In genomic region chr4:130664414-130665029, GRCm38 (mm10) we compare ENCODE assay signal across 8 mouse cellular contexts. TPM values are rescaled to one million over a fixed set of nuclear protein-coding genes. Genes with fewer than 3 reads are reported as not detected.
DNase-seq lines count a peak whose midpoint lies in the region; ATAC-seq and TF ChIP-seq lines count a peak whose summit lies in the region.

No protein-coding gene starts in this region.

- peak overlapping the region; percentile 100 for H3K4me3 ChIP-seq in erythroblast, embryonic 14.5 days (replicated peaks)
- H3K4me3 ChIP-seq in testis, adult 2 months (ENCODE audit: control insufficient read depth, low read depth, low read length) = peak overlapping the region; percentile 84
- H3K4me3 ChIP-seq in limb, embryonic 15.5 days = peak overlapping the region; percentile 87
- peak overlapping the region; percentile 81 for H3K4me3 ChIP-seq in stomach, postnatal 0 days (ENCODE audit: low read depth, low read length)

- ATAC-seq in erythroblast, adult 5-6 weeks (replicated peaks; ENCODE audit: low FRiP score, poor library complexity, severe bottlenecking) = no peak
- ATAC-seq in limb, embryonic 15.5 days (ENCODE audit: insufficient number of reproducible peaks, low FRiP score, low TSS enrichment, low read depth) = no peak
- no peak for ATAC-seq in stomach, postnatal 0 days (ENCODE audit: low FRiP score, low TSS enrichment)

- no peak for DNase-seq in testis, postnatal 10 days (ENCODE audit: low spot score)
- DNase-seq in stomach, postnatal 0 days (ENCODE audit: low spot score) = no peak
- DNase-seq in urinary bladder, postnatal 25 days (ENCODE audit: low spot score) = no peak
- no peak for DNase-seq in cerebellum, postnatal 36 days

- H3K4me1 ChIP-seq in erythroblast, embryonic 14.5 days (ENCODE audit: control insufficient read depth) = peaks cover 75% of the 10 kb centered on the region
- peaks cover 5% of the 10 kb centered on the region for H3K4me1 ChIP-seq in testis, adult 2 months (ENCODE audit: control insufficient read depth, insufficient read depth, low read length)
- peaks cover 20% of the 10 kb centered on the region for H3K4me1 ChIP-seq in limb, embryonic 15.5 days
- 0 out of 2 replicates have a peak, but pooled peaks cover 5% of the 10 kb centered on the region for H3K4me1 ChIP-seq in stomach, postnatal 0 days (replicated peaks; ENCODE audit: control insufficient read depth, insufficient read depth)

- no peaks in the 10 kb centered on the region for H3K9me3 ChIP-seq in erythroblast, embryonic 14.5 days (ENCODE audit: control insufficient read depth, low read length)
- no peaks in the 10 kb centered on the region for H3K9me3 ChIP-seq in limb, embryonic 15.5 days
- H3K9me3 ChIP-seq in stomach, postnatal 0 days (ENCODE audit: control insufficient read depth, low read length) = no peaks in the 10 kb centered on the region

- TF ChIP-seq CTCF in testis, adult 2 months (IDR thresholded peaks at IDR 0.05; ENCODE audit: control insufficient read depth, insufficient read depth, insufficient replicate concordance, low read depth, low read length) = no peak
- TF ChIP-seq CTCF in stomach, postnatal 0 days (IDR thresholded peaks at IDR 0.05; ENCODE audit: low read depth) = no peak

- WGBS in limb, embryonic 15.5 days = 2% methylated on average over 7 of the region's 7 CpGs
- under 1% methylated on average over 7 of the region's 7 CpGs for WGBS in stomach, postnatal 0 days

- H3K36me3 ChIP-seq in erythroblast, embryonic 14.5 days (ENCODE audit: control insufficient read depth) = peaks cover 53% of the 10 kb centered on the region
- H3K36me3 ChIP-seq in testis, adult 2 months (ENCODE audit: control insufficient read depth, insufficient read depth, low read length) = no peaks in the 10 kb centered on the region
- peaks cover 5% of the 10 kb centered on the region; the same call in 1 of the 2 replicates for H3K36me3 ChIP-seq in limb, embryonic 15.5 days
- no peaks in the 10 kb centered on the region for H3K36me3 ChIP-seq in stomach, postnatal 0 days (ENCODE audit: control insufficient read depth, insufficient read depth, low read length)

- H3K4me2 ChIP-seq in limb, embryonic 15.5 days = peak overlapping the region; percentile 53
- peak overlapping the region; percentile 76 for H3K4me2 ChIP-seq in stomach, postnatal 0 days (replicated peaks; ENCODE audit: low read depth)

- H3K27me3 ChIP-seq in erythroblast, embryonic 14.5 days (ENCODE audit: control insufficient read depth) = no peaks in the 10 kb centered on the region
- H3K27me3 ChIP-seq in testis, adult 2 months (ENCODE audit: control insufficient read depth, insufficient read depth, low read length) = no peaks in the 10 kb centered on the region
- H3K27me3 ChIP-seq in limb, embryonic 15.5 days = no peaks in the 10 kb centered on the region
- no peaks in the 10 kb centered on the region for H3K27me3 ChIP-seq in stomach, postnatal 0 days (ENCODE audit: control insufficient read depth, insufficient read depth, low read length)

- no peak for TF ChIP-seq EP300 in stomach, postnatal 0 days (optimal IDR thresholded peaks at IDR 0.05)

- no peak for TF ChIP-seq POLR2A in testis, adult 2 months (IDR thresholded peaks at IDR 0.05; ENCODE audit: control insufficient read depth, low read depth, low read length)

- H3K9ac ChIP-seq in limb, embryonic 15.5 days = peak overlapping the region; percentile 91
- H3K9ac ChIP-seq in stomach, postnatal 0 days (ENCODE audit: low read length) = peak overlapping the region; percentile 90

- peak overlapping the region; percentile 86 for H3K27ac ChIP-seq in testis, adult 2 months (ENCODE audit: control insufficient read depth, insufficient read depth, low read depth, low read length)
- peak overlapping the region; percentile 96 for H3K27ac ChIP-seq in limb, embryonic 15.5 days
- H3K27ac ChIP-seq in stomach, postnatal 0 days (replicated peaks) = peak overlapping the region; percentile 98

RNA-seq across cellular contexts. Expression of gene Pum1, which starts 1.4 kb away (rescaled TPM):
- polyA plus RNA-seq in erythroblast, embryonic 14.5 days (2012) = 3.1 and 3.8 TPM in 2 replicates
- total RNA-seq in erythroblast, adult 5-6 weeks (2015; ENCODE audit: low replicate concordance) = 166 TPM in 2 replicates
- 245 and 256 TPM in 2 replicates for total RNA-seq in erythroblast, adult 5-6 weeks (2017; ENCODE audit: low replicate concordance)
- 56.5 and 59.5 TPM in 2 replicates for polyA plus RNA-seq in testis, adult 2 months (2012; rRNA removed)
- polyA plus RNA-seq in limb, embryonic 15.5 days (2015; fragmentation: Nextera tagmentation; extraction: Ambion mirVana) = 75.6 and 79.4 TPM in 2 replicates
- 27.0 and 27.4 TPM in 2 replicates for polyA plus RNA-seq in stomach, postnatal 0 days (2015; fragmentation: Nextera tagmentation; extraction: Ambion mirVana)
